Mouse (Mus musculus) testis, postnatal 10 days (tissue): ENCODE measurements at regions not wholly inside any gene's neighbourhood (a gene's known extent, or its start where the extent isn't known, plus 50 kb on each side); places are given as distances from the start of the nearest gene placed in this dataset.

Experiments
- DNase-seq: peaks from one replicate; pipeline ENCODE4 v3.0.0; 2021; ENCODE audit warnings: low spot score

GRCm38 (mm10) chr10:102943156-102943555 lies 86.9 kb downstream of the Alx1 start:
- DNase-seq, result no peak

- no peak for DNase-seq
Observed at GRCm38 (mm10) chr10:102940823-102941519, 89.0 kb downstream of the Alx1 start.

- no peak for DNase-seq
Observed at GRCm38 (mm10) chr10:102931445-102931844, 98.6 kb downstream of the Alx1 start.

DNA sequence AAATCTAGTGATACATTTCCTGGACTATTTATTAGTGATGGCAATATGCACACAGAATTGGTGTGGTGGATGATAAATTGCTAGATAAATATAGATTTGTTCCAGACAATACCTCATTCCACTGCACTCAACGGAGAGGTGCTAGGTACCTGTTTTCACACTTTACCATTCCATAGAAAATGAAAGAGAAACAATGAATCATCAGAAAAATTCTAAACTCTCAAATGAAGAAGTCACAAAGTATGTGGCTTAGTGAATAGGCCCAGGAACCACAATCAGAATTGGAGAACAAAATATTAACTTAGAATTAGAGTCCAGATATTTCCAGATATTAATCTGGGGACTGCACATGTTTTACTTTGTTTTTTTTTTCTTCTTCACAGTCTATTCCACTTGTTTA lies 101.4 kb downstream of the Alx1 start:
- no peak for DNase-seq

DNA sequence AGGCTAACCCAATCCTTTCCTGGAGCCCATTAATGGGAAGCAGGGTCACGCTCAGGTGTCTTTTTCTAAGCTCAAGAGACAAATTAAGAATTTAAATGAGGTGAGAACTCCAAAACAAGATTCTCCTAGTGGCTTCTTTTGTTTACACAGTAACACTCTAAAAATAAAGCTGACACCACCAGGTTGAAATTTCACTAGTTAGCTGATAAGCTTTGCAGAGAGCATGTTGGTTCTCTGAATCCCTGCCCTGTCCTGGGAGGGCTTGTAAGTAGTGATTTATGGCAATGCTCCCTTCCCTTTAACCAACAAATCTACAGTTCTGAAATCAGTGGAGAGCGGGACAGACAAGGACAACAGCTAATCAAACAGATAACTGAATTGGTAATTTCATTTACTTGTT lies 132.6 kb downstream of the Alx1 start:
- no peak for DNase-seq

- DNase-seq, result no peak
Observed at GRCm38 (mm10) chr10:102895952-102896351, 134.1 kb downstream of the Alx1 start.

DNA sequence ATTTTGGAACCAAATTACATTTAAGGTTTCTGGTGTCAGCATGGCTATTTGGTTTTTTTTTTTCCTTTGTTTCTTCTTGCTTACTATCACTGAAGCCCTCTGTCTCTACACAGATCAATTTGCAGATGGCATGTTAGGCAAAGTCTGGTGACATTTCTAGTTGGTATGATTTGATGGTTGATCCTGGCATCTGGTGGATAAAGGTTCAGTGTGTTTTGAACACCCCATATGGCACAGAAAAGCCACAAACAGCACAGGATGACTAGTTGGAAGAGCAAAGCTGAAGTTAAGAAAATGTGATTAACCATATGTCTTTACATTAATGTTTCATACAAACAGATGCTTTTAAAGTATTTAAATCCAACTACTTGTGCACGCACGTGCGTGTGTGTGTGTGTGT lies 137.6 kb downstream of the Alx1 start:
- DNase-seq, result no peak

DNA sequence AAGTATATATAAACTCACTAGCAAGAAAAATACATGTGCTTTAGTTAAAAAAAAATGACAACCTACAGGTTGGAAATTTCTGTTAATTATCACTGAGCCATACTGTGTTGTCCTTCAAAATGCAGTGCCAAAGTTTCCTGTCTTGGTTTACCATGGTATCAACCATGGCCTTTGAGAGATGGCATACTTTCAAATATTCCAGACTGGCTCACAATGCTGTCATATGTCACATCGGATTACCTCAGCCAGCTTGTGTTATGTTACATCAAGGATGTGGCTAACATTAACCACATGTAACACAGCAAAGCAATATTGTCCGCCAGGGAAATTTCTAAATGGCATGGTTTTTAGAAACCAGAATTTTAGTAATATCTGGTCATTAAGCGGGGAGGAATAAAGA lies 140.3 kb downstream of the Alx1 start:
- DNase-seq, result no peak

DNA sequence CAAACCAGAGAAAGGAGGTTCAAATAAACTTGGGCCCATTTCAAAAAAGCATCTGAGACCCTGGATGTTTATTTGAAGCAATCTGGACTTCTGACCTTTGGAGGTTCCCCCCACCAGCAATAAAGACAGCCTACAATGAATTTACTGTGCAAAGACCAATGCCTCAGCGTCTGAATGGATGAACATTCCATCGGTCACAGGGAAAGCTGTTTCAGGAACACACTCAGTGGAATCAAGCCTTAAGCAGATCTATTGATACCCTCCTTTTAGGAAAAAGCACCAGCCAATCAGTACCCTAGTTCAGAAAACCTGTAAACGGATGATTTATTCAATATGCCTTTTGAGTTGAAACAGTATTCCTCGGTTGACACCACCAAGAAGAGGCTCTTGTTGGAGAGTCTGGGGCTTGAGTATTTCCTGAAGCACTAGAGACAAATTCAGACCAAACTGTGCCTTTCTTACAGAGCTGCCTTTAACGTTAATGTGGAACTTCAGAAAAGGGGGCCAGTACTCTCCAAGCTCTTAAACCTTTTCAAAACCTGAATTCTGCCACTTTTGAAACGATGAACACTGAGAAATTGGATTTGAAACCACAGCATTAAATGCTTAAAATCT lies 148.1 kb downstream of the Alx1 start:
- no peak for DNase-seq

- DNase-seq, result peak; percentile 40
Observed at GRCm38 (mm10) chr10:102878010-102878409, 152.0 kb downstream of the Alx1 start.

- no peak for DNase-seq
Observed at GRCm38 (mm10) chr10:102876946-102877345, 153.1 kb downstream of the Alx1 start.

DNA sequence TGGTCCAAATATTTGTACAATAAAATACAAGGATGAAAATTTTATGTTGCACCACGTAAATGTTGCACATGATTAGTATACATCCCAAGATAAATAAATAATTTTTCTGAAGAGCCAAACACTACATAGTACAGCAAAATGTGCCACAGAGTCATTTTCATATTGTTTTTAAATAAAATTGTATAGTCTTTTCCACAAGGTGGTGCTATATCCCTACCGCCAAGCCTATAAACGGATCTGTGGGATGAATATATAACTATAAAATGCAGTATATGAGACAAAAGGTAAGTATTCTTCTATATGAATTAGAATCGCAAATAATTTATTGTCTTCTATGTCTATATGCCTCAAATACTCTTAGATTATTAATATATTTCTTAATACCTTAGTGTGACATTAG lies 163.1 kb downstream of the Alx1 start:
- no peak for DNase-seq

DNA sequence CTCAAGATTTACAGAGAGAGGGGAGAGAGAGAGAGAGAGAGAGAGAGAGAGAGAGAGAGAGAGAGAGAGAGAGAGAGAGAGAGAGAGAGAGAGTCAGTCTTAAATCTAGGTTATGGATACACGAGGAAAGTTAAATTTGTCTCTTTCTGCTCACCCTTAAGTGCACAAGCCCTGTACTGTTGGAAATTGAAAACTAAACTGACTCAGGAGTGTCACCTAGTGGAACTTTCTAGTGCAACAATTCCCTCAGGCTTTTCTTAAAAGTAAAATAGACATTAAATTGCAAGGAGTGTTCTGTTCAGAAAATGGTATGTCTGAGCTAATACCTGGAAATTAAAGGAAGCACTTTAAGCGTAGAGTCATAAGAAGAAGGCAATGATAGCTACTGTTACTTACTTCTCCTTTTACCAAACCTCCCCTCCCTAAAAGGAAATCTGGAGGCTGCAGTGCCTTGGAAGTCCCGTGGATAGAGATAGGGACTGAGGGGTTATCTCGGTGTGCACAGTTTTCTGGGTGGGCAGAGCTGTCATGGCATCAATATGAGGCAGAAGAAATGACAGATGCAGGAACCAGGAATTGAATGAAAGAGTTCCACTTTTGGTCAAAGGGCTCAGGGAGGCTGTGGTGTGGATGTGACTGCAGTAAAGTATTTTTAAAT lies 193.3 kb downstream of the Alx1 start:
- DNase-seq, result no peak

DNA sequence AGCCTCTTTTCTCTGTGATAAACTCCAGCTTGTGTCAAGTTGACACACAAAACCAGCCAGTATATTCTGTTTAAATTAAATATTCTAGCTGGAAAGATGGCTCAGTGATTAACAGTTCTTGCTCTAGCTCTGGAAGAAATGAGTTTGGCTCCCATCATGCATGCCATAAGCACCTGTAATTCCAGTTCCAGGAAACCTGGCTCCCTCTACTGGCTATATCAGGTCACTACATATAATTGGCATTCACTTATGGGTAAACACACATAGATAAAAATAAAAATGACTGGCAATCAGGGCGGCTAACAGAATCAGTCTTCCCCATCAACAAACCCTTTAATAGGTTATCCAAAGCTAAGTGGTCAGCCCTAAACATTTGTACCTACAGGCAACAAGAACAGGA lies 194.2 kb downstream of the Alx1 start:
- DNase-seq, result no peak

- no peak for DNase-seq
Observed at GRCm38 (mm10) chr10:102829606-102830005, 200.4 kb downstream of the Alx1 start.

DNA sequence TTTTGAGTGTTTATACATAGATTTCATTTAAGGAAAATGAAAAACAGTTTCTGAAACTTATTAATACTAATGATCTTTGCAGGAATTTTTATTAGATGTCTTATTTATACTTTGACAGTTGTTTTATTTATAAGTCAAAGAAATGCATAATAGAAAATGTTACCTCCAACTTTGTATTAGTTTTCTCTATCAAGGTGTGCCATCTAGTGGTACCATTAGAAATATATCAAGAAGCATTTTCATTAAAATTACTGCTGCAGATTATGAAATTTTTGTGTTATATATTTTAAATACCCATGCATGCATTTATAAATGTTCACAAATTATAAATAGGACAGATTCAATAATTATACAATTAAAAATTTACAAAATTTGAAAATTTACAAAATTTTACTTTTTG lies 206.6 kb downstream of the Alx1 start:
- DNase-seq, result no peak

- peak; percentile 49 for DNase-seq
Observed at GRCm38 (mm10) chr10:102801391-102801790, 228.6 kb downstream of the Alx1 start.

GRCm38 (mm10) chr10:102779243-102779642 lies 250.8 kb downstream of the Alx1 start:
- DNase-seq, result no peak

DNA sequence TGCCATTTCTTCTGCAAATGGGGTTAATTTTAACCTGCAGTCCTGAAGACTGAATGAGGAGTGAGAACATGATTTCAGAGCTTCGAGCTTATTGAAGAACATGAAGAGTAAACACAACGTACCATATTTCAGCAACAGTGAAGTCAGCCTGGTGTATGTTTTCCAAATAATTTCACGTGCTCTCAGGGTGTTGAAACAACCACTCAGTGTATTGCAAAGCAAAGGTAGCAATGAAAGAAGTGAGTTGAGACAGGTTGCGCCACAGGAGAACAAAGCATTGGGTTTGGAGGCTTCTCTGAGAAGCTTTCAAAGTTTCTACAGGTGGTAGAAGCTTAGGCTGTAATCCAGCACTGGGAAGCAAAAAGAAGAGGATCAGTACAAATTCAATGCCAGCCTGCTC lies 251.7 kb downstream of the Rassf9 start:
- DNase-seq, result no peak

- DNase-seq, result no peak
Observed at GRCm38 (mm10) chr10:102762378-102762777, 250.4 kb downstream of the Rassf9 start.

DNA sequence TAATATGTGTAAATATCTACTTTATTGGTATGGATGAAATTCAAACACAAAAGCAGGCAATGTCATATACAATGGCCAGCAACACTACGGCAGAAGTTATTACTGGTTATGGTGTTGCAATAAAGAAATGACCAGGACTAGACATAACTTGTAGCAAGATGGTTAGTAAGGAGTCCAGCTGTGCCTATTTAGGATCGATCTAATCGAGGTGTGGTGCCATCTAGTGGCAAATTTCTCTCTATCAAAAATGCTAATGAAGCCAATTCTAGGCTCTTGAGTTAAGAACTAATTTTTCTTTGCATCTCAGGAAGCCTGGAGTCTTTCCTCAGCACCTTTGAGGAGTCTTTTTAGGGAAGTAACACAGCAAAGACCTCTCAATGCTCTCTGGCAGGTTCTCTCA lies 223.2 kb downstream of the Rassf9 start:
- peak; percentile 42 for DNase-seq

DNA sequence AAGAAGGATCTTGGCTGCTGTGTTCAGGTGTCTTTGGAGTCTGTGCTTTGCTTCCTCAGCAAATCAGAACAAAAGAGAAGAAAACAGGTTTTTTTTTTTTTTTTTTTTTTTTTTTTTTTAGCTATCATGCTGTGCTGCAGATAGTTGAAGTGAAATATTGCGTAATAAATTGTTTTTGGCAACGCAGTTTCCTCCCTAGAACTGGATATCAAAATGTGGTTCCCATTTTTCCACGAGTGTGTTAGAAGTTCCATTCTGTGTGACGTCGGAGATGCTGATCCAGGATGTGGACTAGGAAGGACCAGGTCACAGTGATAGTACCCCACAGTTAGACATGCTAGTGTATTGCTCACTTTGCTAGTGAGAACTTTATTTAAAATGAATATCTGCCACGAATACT lies 220.4 kb downstream of the Rassf9 start:
- DNase-seq, result no peak

- no peak for DNase-seq
Observed at GRCm38 (mm10) chr10:102712263-102712662, 200.2 kb downstream of the Rassf9 start.

- no peak for DNase-seq
Observed at GRCm38 (mm10) chr10:102705848-102706247, 193.8 kb downstream of the Rassf9 start.
